Mouse (Mus musculus) brain, embryonic 14.5 days (tissue): ENCODE measurements around the gene Tbc1d7.

Experiments used
- CTCF ChIP-seq: fragments of 200-500 bp; IDR thresholded peaks from 2 replicates; pipeline ENCODE4 v1.5.1; 2012; ENCODE audit warnings: inconsistent platforms, mild to moderate bottlenecking, moderate library complexity, borderline replicate concordance; ENCODE audit not compliant: insufficient read depth, insufficient read length; ENCODE audit errors: extremely low read depth
- POLR2A ChIP-seq: fragments of 200-500 bp; IDR thresholded peaks from 2 replicates; pipeline ENCODE4 v1.6.1; 2012; ENCODE audit warnings: mild to moderate bottlenecking, inconsistent platforms, borderline replicate concordance; ENCODE audit not compliant: poor library complexity, insufficient read depth, insufficient read length, severe bottlenecking; ENCODE audit errors: extremely low read depth

- TF ChIP-seq CTCF: no peak
- TF ChIP-seq POLR2A: no peak
These were observed 39.5 kb downstream of the Tbc1d7 start for GRCm38 (mm10) chr13:43131741-43132191.
